8 mouse cellular contexts compared by ENCODE assay signal in the genomic region with DNA sequence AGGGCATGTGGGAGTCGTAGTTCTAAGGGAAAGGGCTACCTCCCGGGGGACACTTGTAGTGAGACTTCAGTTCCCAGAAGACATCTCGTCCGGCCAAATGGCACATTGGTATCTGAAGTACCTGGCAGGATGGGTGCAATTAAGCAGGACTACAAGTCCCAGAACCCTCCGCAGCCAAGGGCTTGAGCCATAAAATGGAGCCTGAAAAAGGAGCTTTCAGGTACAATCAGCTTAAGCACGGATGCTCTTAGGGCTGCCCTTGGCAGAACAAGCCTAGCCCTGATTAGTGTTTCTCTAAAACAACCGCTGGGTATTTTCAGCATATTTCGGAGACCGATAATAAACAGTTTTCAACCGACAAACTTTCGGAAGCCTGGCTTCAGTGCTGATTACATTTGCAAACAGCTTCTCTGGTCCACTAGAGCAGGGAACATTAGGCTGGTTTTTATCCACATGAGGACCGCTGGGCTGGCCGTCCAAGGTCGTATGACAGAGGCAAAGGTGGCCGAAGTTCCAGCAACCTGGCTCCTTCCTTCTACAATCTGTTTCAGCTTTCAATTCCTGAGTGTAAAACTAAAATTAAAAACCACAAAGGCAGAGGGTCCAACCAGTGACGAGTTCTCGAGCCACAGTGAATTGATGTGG. TPM values are rescaled to one million over a fixed set of nuclear protein-coding genes. Genes with fewer than 3 reads are reported as not detected.
DNase-seq lines count a peak whose midpoint lies in the region; ATAC-seq lines count a peak whose summit lies in the region.

No protein-coding gene starts in this region.

- ATAC-seq in inflammation-experienced regulatory T-cells, adult 6 months: peak; percentile 71
- peak; percentile 47 for ATAC-seq in megakaryocyte, adult 5-6 weeks (ENCODE audit: poor library complexity, severe bottlenecking)

- DNase-seq in adrenal gland, adult 2 months: peak; percentile 79
- peak; percentile 91 for DNase-seq in embryo, embryonic 10.5 days (ENCODE audit: low spot score)
- DNase-seq in gastrocnemius, postnatal 25 days: peak; percentile 70
- peak; percentile 67 to 90 for DNase-seq in left cerebral cortex, adult 8-10 months (ENCODE audit: low spot score in 2 of 2)
- DNase-seq in right cerebral cortex, postnatal 10 days (ENCODE audit: low spot score in 2 of 2): peak; percentile 82 to 90
- DNase-seq in urinary bladder, postnatal 36 days (ENCODE audit: low spot score in 2 of 2): peak; percentile 69 to 75

RNA-seq across cellular contexts. Expression of a gene that starts 0.9 kb away (rescaled TPM):
- total RNA-seq in adrenal gland, adult 2 months (2021): 10 to 100 TPM in 1 of 2 experiments, 1 to 10 TPM in 1; 7.5 to 12.5 TPM
- 2.7 and 2.9 TPM in 2 replicates for polyA plus RNA-seq in adrenal gland, adult 2 months (2012; rRNA removed)
- 1 to 10 TPM; 1.7 to 2.0 TPM for total RNA-seq in gastrocnemius, postnatal 25 days (2021)
- 1 to 10 TPM; 2.0 to 7.7 (median 6.6) TPM for polyA plus RNA-seq in inflammation-experienced regulatory T-cells, adult 6 months (2017; shearing (Covaris generic))
- total RNA-seq in left cerebral cortex, adult 8-10 months (2022): 1 to 10 TPM; 4.6 to 9.3 (median 6.3) TPM
- total RNA-seq in megakaryocyte, adult 5-6 weeks (2015): 4.3 and 4.4 TPM in 2 replicates
- total RNA-seq in megakaryocyte, adult 5-6 weeks (2017): 0.66 and 2.9 TPM in 2 replicates

Comparison
In these comparisons a context has a peak if more than half of its experiments do, and no peak if none do; other contexts are left out.
1. Peak in every context shown above with its lines: DNase-seq and ATAC-seq.